Mouse (Mus musculus): ENCODE data around the gene AI481877.

AI481877 gene

DNA sequence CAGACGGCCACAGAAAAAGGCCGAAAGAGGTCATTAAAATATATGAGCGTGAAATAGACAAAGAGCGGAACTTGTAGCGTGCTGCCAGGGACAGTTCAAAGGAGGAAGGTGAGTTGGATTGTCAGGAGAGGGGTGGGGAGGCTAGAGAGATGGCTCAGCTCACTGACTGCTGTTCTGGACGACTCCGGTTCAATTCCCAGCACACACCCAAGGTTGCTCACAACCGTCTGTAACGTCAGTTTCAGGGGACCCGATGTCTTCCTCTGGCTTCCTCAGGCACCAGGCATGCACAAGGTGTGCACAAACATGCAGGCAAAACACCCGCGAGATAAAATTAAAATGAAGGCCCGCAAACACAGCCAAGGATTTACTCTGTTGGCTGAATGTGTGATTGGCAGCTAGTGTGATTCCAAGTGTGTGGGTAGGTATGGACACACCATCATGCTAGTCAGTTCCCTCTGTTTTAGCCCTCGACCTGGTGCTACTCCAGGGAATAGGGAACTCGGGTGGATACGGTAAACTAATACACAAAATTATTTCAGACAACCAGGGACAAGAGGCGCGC, 102.9 kb downstream of the AI481877 start:
- peak in 1 of 2 experiments; percentile 39 for DNase-seq (ENCODE audit: inconsistent age in 2 of 2, low spot score in 1 of 2)

DNA sequence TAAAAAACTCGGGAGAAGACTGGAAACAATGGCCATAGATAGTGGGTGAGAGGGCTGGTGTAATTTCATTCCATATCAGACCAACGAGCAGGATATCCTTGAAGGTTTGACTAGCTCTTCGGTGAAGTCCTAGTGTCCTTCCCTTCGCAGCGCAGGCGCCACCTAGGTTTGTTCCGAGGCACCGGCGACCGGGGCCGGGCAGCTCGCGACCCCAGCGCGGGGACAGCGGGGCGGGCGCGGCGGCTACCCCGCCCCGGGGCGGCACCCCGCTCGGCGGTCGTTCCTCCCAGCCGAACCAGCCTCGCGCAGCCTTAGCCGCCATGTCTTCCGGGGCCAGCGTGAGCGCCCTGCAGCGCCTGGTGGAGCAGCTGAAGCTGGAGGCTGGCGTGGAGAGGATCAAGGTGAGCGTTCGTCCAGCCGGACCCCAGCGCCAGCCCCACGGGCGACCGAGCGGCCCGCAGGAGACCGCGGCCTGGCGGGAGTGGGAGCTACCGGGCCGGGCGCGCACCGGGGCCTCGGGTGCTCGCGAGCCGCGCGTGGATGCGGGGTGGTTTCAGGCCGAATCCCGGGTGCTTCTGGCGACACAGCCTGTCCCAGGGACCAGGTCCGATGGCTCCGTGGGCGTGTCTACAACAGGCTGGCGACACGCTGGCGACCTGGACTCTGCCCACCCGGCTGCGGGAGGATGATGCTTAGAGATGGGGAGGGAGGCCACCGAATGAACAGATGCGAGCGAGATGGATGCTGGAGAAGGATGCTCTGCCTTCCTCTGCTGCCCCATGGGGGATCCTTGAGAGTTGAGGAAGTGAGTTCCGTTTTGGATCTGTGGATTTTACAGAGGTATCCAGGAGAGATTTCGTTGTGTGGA, 103.6 kb downstream of the AI481877 start, which contains the start of gene Gng10:
Gng10 (plus strand) TSS at position 171 of the 868 bp plus-strand sequence.
- DNase-seq (ENCODE audit: inconsistent age in 2 of 2, low spot score in 1 of 2) = peak; percentile 73 to 88

DNA sequence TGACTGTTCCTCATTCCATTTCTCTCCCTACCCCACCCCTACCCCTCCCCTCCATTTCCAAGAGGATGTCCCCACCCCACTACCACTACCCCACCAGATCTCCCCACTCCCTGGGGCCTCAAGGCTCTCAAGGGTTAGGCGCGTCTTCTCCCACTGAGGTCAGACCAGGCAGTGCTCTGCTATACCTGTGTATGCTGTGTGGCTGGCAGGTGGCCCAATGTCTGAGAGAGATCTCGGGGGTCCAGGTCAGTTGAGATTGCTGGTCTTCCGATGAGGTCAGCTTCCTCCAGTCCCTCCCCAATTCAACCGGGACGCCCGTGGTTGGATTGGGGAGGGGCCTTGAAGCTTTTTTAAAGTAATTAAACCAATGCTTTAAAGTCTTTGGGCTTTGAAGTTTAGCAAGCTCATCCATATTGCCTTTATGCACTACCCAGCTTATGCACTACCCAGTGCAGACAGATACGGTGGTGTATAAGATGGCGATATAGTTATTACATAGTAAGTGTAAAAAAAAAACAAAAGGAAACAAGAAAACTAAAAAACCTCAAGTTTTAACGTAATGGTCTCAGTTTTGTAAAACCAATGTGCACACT, 104.4 kb downstream of the AI481877 start:
- peak; percentile 21 to 35 for DNase-seq (ENCODE audit: inconsistent age in 2 of 2, low spot score in 1 of 2)

DNA sequence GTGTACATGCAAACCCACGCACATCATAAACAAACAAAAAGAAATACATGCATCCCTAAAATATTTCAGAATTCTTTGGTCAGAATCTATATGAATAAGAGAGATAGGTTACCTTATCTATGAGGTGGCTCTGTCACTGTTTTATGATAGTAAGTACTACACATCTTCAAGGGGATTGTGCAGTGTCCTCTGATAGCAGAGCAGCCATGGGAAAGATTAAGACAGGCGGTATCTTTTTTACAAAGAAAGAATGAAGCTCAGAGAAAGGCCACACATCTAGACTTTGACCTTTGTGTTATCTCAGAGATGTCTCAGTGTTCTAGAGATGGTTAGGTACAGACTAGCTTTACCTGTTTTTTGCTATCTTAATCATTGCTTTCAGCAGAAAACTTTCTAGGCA, 121.9 kb downstream of the AI481877 start:
- DNase-seq (ENCODE audit: inconsistent age in 2 of 2, low spot score in 1 of 2) = no peak

DNA sequence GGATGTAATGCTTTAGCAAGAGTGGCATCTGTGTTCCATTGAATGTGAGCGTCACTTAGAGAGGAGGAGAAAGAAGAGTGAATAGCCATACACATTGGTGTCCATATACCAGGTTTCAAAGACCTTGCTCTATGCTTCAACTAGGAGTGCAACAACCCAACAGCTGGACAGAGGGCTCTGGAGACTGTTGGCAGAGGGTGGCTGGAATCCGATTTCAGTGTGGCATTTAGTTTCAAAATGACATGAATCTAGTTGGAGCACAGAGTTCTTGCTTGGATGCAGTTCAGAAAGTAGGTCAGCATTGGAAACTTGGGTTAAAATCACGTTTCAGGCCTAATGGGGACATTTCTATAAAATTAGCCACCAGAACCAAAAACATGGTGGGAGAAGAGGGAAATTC, 123.6 kb downstream of the AI481877 start:
- DNase-seq (ENCODE audit: inconsistent age in 2 of 2, low spot score in 1 of 2) = peak in 1 of 2 experiments; percentile 40

DNA sequence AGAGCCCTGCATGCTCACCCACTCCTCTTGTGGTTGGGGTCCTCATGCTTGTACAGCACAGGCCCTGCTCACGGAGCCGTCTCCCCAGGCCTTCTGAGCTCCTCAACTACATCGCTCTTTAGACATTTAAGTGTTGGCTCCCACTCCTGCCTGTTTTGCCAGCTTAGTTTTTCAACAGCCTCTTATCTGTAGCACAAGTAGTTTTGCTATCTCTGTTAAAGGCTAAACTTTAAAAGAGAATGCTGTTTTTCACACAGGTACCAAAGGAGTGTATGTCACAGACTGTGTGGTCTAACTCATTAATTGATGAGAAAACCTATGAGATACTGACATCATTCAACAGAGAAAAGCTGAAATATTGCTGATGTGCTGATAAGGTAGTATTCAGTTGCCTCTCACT, 127.3 kb downstream of the AI481877 start:
- no peak for DNase-seq (ENCODE audit: inconsistent age in 2 of 2, low spot score in 1 of 2)

DNA sequence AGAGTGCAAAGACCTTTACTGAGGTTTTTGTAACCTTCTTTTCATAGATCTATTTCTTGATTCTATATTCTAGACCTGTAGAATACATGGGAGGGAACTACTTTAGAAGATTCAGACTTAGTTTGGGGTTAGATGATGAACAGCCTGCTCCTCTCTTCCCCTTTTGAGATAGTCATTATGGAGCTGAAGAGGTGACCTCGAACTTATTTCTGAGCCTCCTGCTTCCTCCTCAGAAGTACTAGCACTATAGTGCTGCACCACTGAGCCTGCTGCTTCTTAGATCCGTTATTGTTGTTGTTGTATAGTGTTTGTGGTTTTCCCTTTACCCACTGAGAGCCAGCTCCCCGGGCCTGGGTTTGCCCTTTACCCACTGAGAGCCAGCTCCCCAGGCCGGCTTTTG, 129.1 kb downstream of the AI481877 start:
- no peak for DNase-seq (ENCODE audit: inconsistent age in 2 of 2, low spot score in 1 of 2)

DNA sequence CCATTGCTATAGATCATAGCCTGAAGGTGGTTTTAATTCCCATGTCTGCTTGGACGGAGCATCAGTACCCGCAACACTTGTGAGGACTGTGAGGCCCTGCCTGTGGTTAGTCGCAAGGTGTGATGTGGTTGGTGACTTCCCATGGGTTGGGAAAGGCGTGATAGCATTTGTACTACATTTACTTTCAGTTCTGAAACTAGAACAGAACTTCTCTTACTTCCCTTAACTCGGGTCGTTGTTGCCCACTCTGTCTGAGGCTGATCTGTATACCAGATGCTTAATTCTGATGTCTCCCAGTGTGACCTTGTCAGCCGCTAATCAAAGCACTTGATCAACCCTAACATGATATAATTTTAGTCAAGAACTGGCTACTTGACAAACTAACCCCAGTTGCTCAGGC, 129.6 kb downstream of the AI481877 start:
- DNase-seq (ENCODE audit: inconsistent age in 2 of 2, low spot score in 1 of 2) = no peak

DNA sequence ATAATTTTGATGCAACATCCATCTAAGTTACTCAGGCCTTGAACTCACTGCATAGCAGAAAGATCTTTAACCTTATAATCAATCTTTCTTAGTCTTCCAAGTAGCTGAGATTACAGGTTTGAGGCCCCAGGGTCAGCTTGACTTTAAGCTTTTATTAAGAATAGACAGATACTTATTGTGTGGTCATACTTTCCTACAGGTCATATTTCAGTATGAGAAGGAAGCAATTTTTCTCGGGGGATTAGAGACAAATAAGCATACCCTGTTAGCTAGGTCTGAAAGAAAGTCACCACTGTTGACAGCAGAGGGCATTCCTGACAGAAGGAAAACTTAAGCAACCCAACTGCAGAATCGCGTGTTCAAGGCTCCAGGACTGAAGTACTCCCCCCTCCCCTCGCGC, 130.8 kb downstream of the AI481877 start:
- no peak for DNase-seq (ENCODE audit: inconsistent age in 2 of 2, low spot score in 1 of 2)

DNA sequence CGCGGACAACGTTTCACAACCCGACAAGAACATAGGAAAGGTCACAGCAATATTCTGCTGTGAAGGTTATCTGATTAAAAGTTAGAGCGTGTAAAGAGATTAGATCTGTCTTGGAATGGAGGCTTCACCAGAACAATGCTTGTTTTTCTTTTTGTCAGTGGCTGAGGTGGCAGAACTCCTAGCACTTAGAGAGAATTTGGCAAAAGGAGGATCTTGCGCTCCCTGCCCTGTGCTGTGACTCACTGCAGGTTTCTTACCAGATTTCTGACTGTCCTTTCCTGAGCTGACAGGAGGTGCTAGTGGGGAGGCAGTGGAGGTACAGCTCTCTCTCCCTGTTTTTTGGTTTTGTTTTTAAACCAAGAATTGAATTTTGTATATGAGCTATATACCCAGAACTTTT, 131.8 kb downstream of the AI481877 start:
- DNase-seq (ENCODE audit: inconsistent age in 2 of 2, low spot score in 1 of 2) = peak; percentile 47 to 78

DNA sequence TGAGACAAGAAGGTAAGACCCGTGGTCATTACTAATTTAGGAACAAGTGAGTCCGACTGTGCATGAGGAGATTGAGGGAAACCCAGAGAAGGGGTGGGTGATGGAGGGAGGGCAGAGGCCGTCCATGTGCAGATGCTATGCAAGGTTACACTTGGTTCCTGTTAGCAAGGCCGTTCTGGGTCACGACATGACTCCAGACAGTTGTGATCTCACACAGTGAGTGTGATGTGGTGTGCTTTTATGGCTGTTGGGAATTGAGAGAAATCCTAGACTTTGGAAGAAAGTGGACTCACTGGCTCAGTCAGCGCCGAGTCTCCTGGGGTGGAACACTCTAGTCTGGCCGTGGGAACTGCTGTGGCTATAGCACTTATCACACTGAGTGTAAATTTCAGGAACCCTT, 132.6 kb downstream of the AI481877 start:
- no peak for DNase-seq (ENCODE audit: inconsistent age in 2 of 2, low spot score in 1 of 2)

DNA sequence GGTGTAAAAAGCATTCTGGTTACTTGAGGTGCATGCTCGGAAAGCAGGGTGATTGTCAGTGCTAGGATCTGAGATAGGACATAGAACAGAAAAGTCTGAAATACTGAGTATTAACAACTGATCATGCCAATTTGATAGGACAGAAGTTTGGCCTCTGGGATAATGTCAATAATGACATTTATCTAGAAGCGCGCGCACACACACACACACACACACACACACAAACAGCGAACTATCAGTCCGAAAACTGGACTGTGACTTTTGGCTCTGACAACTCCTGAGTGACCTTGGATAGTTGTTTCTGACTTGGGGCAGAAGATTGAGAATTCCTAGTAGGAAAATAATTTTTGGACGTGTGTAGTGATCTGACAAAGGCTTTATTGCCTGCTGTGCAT, 135.0 kb downstream of the AI481877 start:
- no peak for DNase-seq (ENCODE audit: inconsistent age in 2 of 2, low spot score in 1 of 2)

DNA sequence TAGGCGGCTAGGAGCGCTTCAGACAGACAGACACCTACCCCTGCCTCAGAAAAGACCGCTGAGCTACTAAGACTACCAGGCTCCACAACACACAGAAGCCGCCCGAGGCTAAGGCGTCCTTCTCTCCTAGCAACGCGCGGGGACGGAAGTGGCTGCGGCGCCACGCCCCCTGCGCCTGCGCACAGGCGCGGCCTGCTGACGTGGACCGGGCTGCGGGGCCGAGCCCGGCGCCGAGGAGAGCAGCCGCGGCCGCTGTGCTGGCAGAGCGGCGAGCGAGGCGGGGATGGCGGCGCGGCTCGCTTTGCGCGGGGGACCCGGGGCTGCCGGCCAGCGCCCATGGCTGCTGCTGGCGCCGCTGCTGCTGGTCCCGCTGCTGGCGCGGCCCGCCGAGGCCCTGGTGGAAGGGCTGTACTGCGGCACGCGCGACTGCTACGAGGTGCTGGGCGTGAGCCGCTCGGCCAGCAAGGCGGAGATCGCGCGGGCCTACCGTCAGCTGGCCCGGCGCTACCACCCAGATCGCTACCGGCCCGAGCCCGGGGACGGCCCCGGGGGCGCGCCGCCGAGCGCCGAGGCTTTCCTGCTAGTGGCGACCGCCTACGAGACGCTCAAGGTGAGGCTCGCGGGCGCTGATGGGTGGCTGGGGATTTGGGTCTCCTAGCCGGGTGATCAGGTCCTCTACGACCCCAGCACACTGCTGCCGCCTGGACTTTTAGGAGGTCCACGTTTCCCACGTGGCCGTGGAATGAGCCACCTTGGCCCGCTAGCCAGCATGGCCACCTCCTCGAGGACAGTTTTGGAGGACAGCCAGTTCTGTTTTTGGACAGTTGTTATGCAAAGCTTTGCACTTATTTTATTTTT, 135.6 kb downstream of the AI481877 start, which contains the start of gene Gm20503:
Gm20503 (plus strand) TSS at position 263 of the 858 bp plus-strand sequence.
- peak; percentile 95 to 96 for DNase-seq (ENCODE audit: inconsistent age in 2 of 2, low spot score in 1 of 2)

DNA sequence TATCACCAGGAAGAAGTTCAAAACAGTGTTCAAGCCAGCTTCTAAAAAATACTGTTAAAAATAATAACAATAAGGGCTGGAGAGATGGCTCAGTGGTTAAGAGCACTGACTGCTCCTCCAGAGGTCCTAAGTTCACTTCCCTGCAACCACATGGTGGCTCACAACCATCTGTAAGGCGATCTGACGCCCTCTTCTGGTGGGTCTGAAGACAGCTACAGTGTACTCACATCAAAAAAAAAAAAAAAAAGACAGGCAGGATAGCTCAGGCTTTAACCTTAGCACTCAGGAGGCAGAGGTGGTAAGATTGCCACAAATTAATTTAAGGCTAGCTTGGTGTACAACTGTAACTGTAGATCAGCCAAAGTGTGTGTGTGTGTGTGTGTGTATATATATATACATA, 138.2 kb downstream of the AI481877 start:
- peak; percentile 54 to 72 for DNase-seq (ENCODE audit: inconsistent age in 2 of 2, low spot score in 1 of 2)

DNA sequence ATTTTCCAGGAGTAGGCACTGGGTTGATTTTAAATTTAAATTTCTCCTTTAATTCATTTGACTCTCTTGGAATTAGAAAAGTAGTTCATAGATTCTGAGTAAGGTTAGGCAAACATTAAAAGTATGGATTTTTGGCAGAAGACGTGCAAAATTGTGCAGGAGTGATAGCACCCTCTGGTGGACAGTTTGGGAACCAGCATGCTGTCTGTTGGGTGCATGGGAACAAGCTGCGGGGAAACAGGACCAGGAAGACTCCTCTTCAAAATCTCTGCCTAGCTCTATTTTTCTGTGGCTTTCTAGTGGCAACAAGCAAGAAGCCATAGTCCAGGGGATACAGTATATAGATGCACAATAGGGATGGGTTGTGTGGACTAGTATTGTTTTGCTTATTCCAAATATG, 139.1 kb downstream of the AI481877 start:
- DNase-seq (ENCODE audit: inconsistent age in 2 of 2, low spot score in 1 of 2) = peak; percentile 73 to 93

DNA sequence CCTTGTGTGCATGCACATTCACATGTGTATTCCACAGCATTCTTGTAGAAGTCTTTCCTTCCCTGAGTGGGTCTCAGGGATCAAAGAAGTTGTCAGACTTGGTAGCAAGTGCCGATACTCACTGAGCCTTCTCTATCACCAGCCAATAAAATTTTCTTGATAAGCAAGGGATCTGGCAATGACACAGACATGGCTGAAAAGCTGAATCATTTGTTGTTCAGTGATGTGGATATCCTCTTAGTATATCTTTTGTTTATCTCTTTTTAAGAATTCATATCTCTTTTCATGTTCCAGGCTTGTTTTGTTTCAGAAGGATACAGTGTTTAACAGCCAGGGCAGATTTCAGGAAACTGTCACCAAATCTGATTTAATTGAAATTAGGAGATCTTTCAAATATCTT, 140.1 kb downstream of the AI481877 start:
- no peak for DNase-seq (ENCODE audit: inconsistent age in 2 of 2, low spot score in 1 of 2)

DNA sequence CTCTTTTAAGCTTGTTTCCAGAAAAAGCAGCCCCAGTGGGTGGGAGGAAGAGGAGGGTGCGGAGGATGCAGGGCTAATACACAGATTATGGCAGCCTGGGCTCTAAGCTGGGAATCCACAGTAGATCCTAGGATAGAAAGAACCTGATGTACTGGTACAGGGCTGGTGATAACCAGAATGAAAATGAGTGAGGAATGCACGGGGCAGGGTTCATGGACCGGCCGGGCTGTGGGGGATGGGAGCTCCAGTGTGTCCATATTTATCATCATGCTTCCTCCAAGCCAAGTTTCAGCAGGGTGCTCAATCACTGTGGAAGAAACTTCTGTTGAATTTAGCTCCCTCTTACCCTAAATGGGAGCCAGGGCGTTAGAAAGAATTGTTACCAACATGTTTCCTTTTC, 141.7 kb downstream of the AI481877 start:
- peak; percentile 35 to 64 for DNase-seq (ENCODE audit: inconsistent age in 2 of 2, low spot score in 1 of 2)

DNA sequence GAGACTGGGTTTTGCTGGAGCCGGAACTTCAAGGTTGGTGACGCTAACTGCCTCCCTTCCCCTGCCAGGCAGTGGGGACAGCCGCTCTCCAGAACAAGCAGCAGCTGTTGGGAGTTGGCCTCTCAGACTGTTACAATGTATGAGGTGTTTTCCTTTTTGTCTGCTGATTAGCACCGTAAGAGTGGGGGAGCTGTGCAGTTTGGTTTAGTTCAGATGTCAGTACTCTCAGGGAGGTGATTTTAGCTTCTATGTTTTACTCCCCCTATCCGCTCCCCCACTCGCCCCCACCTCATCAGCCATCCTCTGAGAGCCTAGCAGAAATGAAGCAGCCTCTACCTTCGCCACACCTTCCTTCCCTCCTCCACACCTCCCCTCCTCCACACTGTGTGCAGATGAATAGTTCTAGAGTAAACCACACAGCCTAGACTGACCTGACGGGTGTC, 143.5 kb downstream of the AI481877 start:
- DNase-seq (ENCODE audit: inconsistent age in 2 of 2, low spot score in 1 of 2) = peak in 1 of 2 experiments; percentile 59

DNA sequence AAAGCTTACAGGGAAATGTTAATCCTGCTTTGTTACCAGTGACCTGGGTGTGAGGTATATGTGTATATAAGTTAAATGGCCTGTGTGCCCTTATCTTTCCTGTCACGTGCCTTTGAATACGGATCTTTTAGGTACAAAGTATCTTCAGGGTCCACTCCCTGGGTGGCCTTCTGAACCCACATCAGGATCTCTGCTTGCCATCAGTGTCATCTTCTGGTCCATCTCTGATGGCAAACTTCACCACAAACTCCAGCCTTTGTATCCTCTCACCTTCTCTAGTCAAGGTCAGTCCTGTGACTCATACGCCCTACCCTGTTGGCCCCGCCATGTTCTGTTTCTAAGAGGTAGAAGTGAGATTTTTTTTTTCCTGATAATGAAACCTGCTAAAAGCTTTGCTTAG, 144.0 kb downstream of the AI481877 start, which contains the start of gene Dnajc25:
Dnajc25 (plus strand) TSS at position 301 of the 400 bp plus-strand sequence.
- DNase-seq (ENCODE audit: inconsistent age in 2 of 2, low spot score in 1 of 2) = peak in 1 of 2 experiments; percentile 31

Data from adrenal gland, adult (tissue).